Mouse (Mus musculus): ENCODE measurements around the gene Tmem186.

Tmem186 gene

DNA sequence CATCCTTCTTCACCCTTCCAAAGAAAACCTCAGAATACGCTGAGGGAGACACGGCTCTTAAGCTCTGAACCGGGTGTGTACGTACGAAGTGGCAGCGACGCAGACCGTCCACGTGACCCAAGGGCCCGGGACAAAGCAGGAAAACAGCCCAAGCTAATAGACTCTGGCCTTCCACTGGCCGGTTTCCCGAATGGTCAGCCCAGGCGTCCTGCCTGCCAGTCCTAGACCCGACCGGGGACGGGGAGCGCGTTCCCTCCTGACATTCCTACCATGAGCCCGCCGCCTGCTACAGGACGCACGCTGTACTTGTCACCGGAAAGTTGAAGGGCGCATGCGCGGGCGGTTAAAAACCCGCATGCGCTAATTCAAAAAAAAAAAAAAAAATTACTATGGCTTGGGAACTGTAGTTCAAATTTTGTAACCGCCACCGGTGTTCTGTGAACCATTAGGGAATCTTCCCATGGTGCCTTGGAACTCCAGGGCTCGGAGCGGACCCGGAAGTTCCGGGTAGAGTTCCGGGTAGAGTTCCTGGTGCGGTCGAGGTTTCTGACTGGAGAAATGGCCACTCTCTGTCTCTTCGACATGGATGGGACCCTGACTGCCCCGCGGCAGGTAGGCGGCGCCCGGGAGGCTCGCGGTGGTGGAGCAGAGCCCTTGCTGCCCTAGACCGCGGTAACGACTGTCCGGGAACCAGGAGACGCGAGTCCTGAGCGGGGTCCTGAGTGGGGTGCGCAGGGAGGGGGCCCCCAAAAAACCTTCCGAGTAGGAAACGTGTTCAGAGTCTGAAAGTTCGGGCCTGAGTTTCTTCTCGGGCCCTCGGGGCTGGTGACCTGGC, at the start of gene Tmem186, which contains the start of gene Pmm2:
Gene Tmem186 (minus strand): TSS at position 496 of the 835 bp plus-strand sequence.
Gene Pmm2 (plus strand): TSS at position 458 of the 835 bp plus-strand sequence.
- DNase-seq (ENCODE audit: low spot score in 2 of 2), result peak; percentile 87 to 89

GRCm38 (mm10) chr16:8686871-8687535, 49.5 kb upstream of the Tmem186 start:
- DNase-seq (ENCODE audit: low spot score in 2 of 2), result no peak

GRCm38 (mm10) chr16:8686121-8686870, 48.8 kb upstream of the Tmem186 start:
- DNase-seq (ENCODE audit: low spot score in 2 of 2), result peak; percentile 71 to 73

GRCm38 (mm10) chr16:8685087-8685486, 47.6 kb upstream of the Tmem186 start:
- no peak for DNase-seq (ENCODE audit: low spot score in 2 of 2)

GRCm38 (mm10) chr16:8680470-8680869, 43.0 kb upstream of the Tmem186 start, which contains the start of gene Gm5767:
Gm5767 (plus strand) TSS chr16:8680770.
- DNase-seq (ENCODE audit: low spot score in 2 of 2), result no peak

DNA sequence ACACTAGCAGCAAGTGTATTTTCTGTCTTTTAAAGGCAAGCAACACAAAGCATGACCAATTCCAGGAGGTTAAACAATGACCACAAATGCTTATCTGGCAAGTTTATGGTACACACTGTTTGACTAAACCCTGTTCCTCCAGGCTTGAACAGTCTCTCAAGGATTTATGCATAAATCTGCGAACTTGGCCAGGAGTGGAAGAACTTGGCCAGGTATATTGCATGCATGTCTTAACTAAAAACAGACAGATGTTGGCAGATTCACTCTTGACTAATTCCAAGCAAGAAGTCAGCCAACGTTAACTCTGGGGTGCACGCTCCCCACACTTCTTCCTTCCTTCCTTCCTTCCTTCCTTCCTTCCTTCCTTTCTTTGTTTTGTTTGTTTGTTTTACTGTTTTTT, 42.3 kb upstream of the Tmem186 start:
- DNase-seq (ENCODE audit: low spot score in 2 of 2), result no peak

DNA sequence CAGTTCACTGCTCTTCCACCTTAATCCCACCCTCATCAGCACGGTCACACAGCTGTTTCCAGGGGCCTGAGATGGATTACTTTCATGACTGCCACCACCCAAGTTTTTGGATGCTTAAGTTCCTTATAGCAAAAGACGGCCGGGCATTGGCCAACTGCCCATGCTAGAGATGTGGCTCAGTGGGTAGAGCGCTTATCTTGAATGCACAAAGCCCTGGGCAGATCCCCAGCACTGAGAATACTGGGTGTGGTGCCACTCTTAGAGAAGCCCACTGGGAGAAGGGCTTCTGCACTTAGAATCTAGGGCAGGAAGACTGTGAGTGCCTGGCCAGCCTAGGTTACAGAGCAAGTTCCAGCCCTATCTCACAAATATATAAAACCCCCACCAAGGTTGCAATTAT, 41.2 kb upstream of the Tmem186 start:
- DNase-seq (ENCODE audit: low spot score in 2 of 2), result no peak

GRCm38 (mm10) chr16:8678035-8678434, 40.5 kb upstream of the Tmem186 start:
- no peak for DNase-seq (ENCODE audit: low spot score in 2 of 2)

GRCm38 (mm10) chr16:8676800-8677199, 39.3 kb upstream of the Tmem186 start:
- DNase-seq (ENCODE audit: low spot score in 2 of 2), result no peak

GRCm38 (mm10) chr16:8676228-8676627, 38.7 kb upstream of the Tmem186 start:
- no peak for DNase-seq (ENCODE audit: low spot score in 2 of 2)

- DNase-seq (ENCODE audit: low spot score in 2 of 2), result no peak
These were observed 38.0 kb upstream of the Tmem186 start for GRCm38 (mm10) chr16:8675559-8675958.

GRCm38 (mm10) chr16:8674165-8674564, 36.7 kb upstream of the Tmem186 start:
- no peak for DNase-seq (ENCODE audit: low spot score in 2 of 2)

DNA sequence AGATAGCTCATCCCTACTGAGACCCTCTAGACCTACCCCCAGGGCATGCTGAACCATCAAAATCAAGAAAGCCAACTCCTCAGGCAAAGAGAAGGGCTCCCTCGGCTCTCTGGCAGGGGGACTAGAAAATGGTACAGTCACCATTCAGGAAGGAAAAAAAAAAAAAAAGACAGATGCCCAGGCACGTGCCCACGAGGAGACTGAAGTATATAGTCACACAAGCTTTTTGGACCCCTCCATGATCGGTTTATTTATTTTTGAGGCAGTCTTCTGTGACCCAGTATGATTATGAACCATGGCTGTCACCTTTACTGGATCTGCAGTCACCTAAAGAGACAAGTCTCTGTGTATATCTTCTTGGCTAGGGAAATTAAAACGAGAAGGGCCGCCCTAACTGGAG, 35.8 kb upstream of the Tmem186 start:
- no peak for DNase-seq (ENCODE audit: low spot score in 2 of 2)

GRCm38 (mm10) chr16:8672811-8673210, 35.3 kb upstream of the Tmem186 start:
- no peak for DNase-seq (ENCODE audit: low spot score in 2 of 2)

- no peak for DNase-seq (ENCODE audit: low spot score in 2 of 2)
These were observed 34.8 kb upstream of the Tmem186 start for GRCm38 (mm10) chr16:8672350-8672687.

- DNase-seq (ENCODE audit: low spot score in 2 of 2), result peak; percentile 94 to 95
These were observed 34.2 kb upstream of the Tmem186 start, which contains the start of gene Carhsp1 for GRCm38 (mm10) chr16:8671551-8672349. Carhsp1 (minus strand) TSS chr16:8672155.

GRCm38 (mm10) chr16:8670041-8671035, 32.8 kb upstream of the Tmem186 start:
- no peak for DNase-seq (ENCODE audit: low spot score in 2 of 2)

GRCm38 (mm10) chr16:8669432-8669831, 31.9 kb upstream of the Tmem186 start:
- DNase-seq (ENCODE audit: low spot score in 2 of 2), result no peak

DNA sequence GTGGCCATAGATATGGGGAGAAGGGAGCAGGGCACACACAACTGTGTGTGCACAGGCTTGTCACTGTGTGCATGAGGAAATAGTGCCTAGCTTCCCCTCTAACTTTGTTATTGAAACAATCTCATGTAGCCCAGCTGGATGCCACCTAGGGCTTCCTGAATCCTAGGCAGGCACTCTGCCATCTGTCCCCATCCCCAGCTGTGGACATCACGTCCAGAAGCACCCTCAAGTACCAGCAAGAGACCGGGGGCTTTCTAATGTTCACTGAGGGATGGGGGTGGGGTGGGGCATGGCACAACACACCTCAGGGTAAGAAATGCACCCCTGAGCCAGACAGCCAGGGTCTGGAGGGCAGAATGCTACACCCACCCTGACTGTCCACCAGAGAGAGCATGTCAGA, 30.9 kb upstream of the Tmem186 start:
- DNase-seq (ENCODE audit: low spot score in 2 of 2), result no peak

DNA sequence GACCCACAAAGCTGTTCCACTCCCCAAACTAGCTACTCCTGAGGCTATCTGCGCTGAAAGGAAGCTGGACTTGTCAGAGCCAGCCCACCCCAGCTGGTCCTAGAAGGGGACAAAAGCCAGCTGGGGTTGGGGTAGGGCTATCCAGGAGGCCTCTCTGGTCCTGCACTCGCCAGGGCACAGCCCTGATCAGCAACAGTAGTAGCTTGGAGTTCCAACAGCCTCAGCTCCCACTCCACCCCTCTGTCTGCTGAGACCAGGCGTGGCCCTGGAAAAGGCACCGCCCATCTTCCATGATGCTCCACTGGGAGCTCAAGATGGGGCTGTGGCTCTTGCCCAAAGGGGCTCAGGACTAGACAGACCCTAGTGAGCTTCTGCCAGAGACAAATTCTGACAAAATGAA, 30.3 kb upstream of the Tmem186 start:
- peak in 1 of 2 experiments; percentile 44 for DNase-seq (ENCODE audit: low spot score in 2 of 2)

All from heart, adult 9 months (tissue).